Mouse (Mus musculus) thymus, postnatal 4 days (tissue): ENCODE results near the gene Lingo3.
"Not testable (repeated sequence)": the region's sequence is repeated elsewhere in the genome, so short reads cannot be mapped to it uniquely, and the experiment has no call there.

ENCODE experiments used
- DNase-seq: peaks from one replicate; pipeline ENCODE4 v3.0.0; 2021

Gene Lingo3

GRCm38 (mm10) chr10:80843087-80843930 is 530 bp downstream of the Lingo3 start:
- no peak for DNase-seq

DNA sequence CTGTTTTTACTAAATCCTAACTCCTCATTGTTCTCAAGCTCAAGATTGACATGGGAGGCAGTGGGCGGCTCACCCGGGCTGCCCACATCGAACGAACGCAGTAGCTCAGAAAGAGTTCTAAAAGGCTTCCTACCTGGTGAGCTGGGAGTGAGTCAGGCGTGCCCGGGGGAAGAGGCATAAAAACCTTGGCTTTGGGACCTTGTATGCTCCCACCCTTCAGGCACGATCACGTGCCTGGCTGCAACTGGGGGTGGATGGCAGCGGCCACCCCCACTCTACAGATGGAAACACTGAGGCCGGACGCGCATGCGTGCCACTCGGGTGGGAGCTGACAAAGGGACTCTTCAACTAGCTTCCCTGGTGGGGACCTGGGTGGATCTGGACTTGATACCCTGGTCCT is 1.5 kb downstream of the Lingo3 start:
- DNase-seq: no peak

DNA sequence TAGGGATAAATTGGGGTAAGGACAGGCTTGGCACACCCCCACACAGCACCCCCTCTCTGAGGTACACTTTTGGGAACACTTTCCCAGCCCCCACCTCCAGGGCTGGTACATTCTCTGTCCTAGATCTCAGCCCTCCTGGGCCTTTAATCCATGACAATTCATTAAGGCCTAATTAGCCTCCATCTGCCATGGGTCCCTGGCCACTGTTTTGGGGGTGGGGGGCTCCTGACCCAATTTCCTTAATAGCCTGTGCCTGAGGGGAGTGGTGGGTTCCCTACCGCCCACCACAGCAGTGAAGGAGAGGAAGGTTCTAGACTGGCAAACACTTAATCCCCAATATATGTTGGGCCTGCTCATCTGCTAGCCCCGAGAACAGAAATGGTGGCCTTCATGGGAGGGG is 2.2 kb downstream of the Lingo3 start:
- DNase-seq: no peak

- DNase-seq: no peak
These were observed 4.0 kb downstream of the Lingo3 start for GRCm38 (mm10) chr10:80839848-80840247.

DNA sequence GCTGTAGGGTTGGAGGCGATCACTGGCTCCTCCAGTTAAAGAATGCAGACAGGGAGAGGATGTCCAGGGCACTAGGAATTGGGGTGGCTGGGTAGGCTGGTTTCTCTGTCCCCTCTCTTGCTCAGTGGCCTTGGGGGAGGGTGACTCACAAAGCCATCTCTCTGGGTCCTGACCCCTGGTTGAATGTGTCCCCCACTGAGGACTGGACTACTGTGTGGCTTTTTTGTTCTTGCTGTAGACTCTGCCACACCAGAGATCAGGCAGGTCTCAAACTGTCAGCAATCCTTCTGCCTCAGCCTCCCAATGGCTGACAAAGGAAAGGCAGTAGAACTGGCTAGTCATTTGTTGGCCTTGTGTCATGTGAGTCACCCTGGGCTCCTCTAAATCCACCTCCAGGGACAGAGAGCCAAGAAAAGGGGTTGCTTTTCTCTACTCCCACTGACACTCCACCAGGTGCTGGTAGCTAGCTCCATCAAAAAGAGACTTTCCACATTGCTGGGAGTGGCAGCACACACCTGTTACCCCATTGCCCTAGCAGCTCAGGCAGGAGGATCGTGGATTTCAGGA is 5.4 kb downstream of the Lingo3 start:
- DNase-seq: no peak

- DNase-seq: no peak
These were observed 6.0 kb downstream of the Lingo3 start for GRCm38 (mm10) chr10:80837827-80838226.

DNA sequence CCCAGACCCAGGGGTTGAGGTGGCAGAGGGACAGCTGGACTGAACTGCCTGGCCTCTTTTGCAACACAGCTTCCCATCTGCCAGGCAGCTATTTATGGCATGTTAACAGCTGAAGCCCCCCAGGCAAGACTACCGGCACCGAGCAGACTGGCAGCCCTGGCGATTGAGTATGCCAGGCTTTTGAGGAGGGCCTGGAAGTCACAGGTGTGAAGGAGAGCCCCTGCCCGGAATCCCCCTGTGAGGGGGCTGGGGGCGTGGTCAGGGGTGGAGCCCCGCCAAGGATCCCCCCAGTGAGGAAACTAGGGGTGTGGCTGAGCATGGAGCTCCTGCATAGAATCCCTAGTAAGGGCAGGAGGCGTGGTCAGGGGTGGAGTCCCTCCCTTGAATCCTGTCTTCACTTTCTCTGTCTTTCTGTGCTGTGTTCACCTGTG is 6.9 kb downstream of the Lingo3 start:
- DNase-seq: no peak

DNA sequence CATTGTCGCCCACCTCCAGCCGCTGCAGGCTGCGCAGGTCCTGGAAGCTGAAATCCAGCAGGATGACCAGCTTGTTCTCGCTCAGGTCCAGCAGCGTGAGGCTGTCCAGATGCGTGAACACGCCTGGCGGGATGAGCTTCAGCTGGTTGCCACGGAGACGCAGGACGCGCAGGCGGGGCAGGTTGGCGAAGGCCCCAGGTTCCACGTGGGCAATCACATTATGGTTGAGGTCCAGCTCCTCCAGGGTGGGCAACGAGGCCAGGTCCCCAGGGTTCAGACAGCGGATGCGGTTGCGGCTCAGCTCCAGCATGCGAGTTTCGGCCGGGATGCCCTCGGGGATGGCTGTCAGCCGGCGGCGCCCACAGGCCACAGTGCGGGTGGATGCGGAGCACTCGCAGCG is 8.2 kb downstream of the Lingo3 start:
- no peak for DNase-seq

DNA sequence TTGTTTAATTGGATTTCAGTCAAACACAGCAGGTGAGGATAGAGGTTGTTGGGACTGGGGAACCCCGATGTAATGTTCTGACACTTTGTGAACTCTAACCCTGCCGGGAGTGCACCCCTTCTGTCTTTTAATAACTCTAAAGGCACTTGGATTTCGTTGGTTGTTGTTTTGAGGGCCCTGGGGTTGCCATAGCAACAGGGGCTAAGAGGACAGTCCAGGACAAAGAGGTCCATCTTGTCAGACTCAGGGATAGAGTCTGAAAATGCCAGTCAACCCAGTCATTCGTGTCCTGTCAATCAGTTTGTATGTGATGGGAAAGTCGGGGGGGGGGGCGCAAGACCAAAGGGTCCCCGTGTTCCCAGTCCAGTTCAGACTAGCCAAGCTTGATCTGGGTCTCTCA is 11.0 kb downstream of the Lingo3 start:
- no peak for DNase-seq

DNA sequence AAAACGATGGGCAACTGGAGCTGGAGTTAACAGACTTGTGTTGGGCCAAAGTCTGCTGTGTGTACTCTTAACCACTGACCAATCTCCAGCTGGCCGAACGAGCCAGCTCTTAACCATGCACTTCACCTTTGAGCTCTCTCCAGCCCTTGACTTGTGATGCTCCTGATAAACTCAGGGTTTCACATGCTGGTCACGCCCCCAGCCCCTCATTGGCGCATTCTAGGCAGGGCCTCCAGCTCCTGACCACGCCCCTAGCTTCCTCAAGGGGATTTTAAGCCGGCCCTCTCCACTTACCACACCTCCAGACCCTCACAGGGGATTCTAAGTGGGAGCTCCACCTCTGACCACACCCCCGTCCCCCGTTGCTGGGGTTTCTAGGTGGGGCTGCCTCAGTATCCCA is 12.7 kb downstream of the Lingo3 start:
- DNase-seq: peak; percentile 79

GRCm38 (mm10) chr10:80829359-80830278 is 14.2 kb downstream of the Lingo3 start:
- DNase-seq: no peak

GRCm38 (mm10) chr10:80828587-80828986 is 15.3 kb downstream of the Lingo3 start:
- not testable (repeated sequence) for DNase-seq

- DNase-seq: no peak
These were observed 15.9 kb downstream of the Lingo3 start for GRCm38 (mm10) chr10:80827870-80828420.

DNA sequence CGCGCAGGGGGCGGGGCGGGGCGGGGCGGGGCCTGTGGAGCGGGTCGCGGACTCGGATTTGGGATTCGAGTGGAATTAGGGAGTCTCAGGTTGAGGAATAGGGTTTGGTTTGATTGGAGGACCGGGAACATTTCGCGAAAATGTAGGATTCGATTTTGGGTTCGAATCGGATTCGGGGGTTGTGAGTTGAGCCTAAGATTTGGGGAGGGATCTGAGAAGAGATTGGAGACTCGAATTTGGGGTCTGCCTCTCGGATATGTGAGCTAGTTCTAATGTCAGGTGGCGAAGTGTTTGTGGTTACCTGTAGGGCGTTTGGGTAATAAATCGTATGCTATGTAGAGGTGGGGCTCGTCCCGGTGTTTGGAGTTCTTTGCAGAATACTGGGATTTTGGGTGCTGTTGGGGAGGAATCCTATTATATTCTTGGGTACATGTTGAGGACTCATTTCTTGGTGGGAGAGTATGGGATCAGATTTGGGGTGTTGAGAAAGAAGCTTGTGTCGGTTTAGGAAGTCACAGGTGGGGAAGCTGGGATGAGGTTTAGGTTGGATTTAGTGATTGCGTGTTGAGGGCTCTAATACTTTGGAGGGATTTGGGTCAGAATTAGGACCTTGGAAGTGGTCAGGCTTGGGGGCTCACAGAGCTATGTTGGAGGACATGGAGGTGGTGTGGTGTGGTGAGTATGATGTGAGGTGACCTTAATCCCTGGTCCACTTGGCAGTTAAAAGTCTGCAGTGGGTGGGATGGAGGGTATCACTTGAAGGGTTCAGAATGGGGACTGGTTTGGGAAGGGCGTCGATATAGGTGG is 16.6 kb downstream of the Lingo3 start:
- DNase-seq: no peak

GRCm38 (mm10) chr10:80826151-80827062 is 17.4 kb downstream of the Lingo3 start, which contains the start of gene Oaz1:
Gene Oaz1 (plus strand): TSS chr10:80826656.
- DNase-seq: peak; percentile 99

GRCm38 (mm10) chr10:80824827-80825226 is 19.0 kb downstream of the Lingo3 start:
- DNase-seq: no peak

DNA sequence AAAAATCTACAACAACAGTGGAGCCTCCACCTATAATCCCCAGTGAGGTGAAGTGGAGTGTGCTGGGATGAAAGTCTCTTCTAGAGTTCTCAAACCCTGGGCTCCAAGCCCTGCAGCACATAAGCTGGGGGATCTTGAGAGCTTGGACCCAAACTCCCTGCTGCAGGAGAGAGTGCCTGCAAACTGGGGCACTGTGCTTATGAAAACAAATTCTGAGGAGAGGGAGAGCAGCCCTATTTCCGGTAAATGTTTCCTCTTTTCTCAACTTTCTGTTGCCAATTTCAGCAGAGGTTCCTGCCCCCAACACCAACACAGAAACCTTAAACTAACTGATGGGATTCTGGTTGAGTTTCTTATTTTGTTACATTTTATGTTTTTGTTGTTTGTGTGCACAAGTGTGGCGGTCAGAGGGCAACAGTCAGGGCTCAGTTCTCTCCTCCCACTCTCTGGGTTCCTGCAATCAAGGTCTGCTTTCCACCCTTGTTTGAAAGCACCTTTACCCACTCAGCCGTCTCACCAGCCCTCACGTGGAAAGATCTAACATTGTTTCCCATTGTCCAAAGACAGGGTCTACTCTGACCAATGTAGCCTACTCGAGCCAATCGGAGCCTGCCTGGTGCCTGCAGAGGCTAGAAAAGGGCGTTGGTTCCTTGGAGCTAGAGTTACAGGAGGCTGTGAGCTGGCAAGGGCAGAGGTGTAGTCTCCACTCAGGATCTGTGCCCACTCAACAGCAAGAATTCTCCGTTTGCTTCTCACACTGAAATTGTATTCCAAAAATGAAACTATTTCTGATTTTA is 19.8 kb downstream of the Lingo3 start:
- peak; percentile 54 for DNase-seq

GRCm38 (mm10) chr10:80823316-80823715 is 20.5 kb downstream of the Lingo3 start:
- no peak for DNase-seq

- DNase-seq: no peak
These were observed 21.3 kb downstream of the Lingo3 start for GRCm38 (mm10) chr10:80822528-80822927.

GRCm38 (mm10) chr10:80821991-80822390 is 21.8 kb downstream of the Lingo3 start:
- peak; percentile 43 for DNase-seq
